8 mouse cellular contexts compared by ENCODE assay signal in the genomic region with DNA sequence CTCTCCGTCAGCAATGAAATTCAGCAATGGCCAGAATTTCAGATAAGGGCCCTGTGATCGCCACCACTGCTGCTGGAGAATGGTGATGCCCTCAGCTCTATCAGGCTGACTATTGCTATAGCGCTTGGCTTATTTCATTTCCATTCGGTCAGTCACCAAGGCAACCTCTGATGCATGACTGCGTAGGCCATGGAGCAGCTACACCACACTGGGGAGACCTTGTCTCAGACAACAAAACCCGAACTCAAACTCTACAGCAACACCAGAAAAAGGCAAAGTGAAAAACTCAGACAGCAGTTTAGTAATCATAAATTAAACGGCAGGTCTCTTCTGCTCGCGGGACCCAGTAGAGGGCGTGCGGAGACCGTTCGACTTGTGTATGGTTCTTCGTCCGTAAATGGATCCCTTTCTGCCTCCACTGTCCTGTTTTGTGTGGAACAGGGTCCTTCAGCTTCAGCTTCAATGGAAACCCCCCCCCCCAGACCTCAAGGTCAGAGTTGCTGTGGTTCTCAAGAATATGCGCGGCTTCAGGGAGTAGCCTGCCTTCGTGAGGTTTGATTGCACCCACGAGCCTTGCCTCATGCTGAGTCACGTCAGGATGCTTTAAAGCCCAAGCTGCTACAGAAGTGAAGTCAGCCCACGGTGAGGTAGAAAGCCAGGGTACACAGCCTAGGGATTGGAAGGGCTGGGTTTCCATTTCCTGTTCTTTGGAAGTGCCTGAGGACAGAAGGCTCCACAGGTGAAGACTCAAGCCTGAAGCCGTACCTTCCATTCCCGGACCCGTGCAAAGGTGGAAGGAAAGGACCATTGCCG. TPM values are rescaled to one million over a fixed set of nuclear protein-coding genes. Genes with fewer than 3 reads are reported as not detected.
A peak's percentile ranks its signal among the peaks of the same experiment; 100 is the strongest.
DNase-seq lines count a peak whose midpoint lies in the region; ATAC-seq and TF ChIP-seq lines count a peak whose summit lies in the region.

No protein-coding gene starts in this region.

- no peak for DNase-seq in kidney, adult 18-20 months
- peak; percentile 41 to 51 for DNase-seq in adrenal gland, postnatal 36 days
- peak; percentile 31 to 43 for DNase-seq in frontal cortex, postnatal 36 days (ENCODE audit: low spot score in 2 of 2)
- peak; percentile 68 to 72 for DNase-seq in layer of hippocampus, postnatal 10 days (ENCODE audit: low spot score in 2 of 2)
- peak; percentile 85 for DNase-seq in midbrain, embryonic 14.5 days
- no peak for DNase-seq in thymus, adult 2 months

- peak; percentile 24; the same call in 1 of the 2 replicates for ATAC-seq in kidney, embryonic 14.5 days (ENCODE audit: low FRiP score, low TSS enrichment)
- ATAC-seq in midbrain, embryonic 14.5 days (ENCODE audit: low FRiP score, low TSS enrichment), result no peak
- ATAC-seq in inflammation-experienced regulatory T-cells, adult 6 months, result no peak

- TF ChIP-seq POLR2A in thymus, adult 2 months (IDR thresholded peaks at IDR 0.05; ENCODE audit: control insufficient read depth, extremely low read depth, insufficient read depth, low read length, poor library complexity), result no peak

- 37% methylated on average over 25 of the region's 25 CpGs for WGBS in kidney, embryonic 14.5 days
- 33% methylated on average over 25 of the region's 25 CpGs for WGBS in midbrain, embryonic 14.5 days
- 45% methylated on average over 25 of the region's 25 CpGs for WGBS in thymus, adult 2 months

- no peak overlapping the region for H3K9ac ChIP-seq in kidney, embryonic 14.5 days (ENCODE audit: low read depth, low read length)
- H3K9ac ChIP-seq in midbrain, embryonic 14.5 days (replicated peaks; ENCODE audit: low read length), result no peak overlapping the region; the same call in 1 of the 2 replicates

- H3K36me3 ChIP-seq in kidney, embryonic 14.5 days (ENCODE audit: control insufficient read depth, insufficient read depth, low read length), result no peaks in the 10 kb centered on the region
- H3K36me3 ChIP-seq in midbrain, embryonic 14.5 days (ENCODE audit: control insufficient read depth, insufficient read depth, low read length), result no peaks in the 10 kb centered on the region
- no peaks in the 10 kb centered on the region for H3K36me3 ChIP-seq in thymus, adult 2 months (ENCODE audit: control insufficient read depth, insufficient read depth, low read length)

- H3K9me3 ChIP-seq in kidney, embryonic 14.5 days (ENCODE audit: control insufficient read depth, low read length), result no peaks in the 10 kb centered on the region
- no peaks in the 10 kb centered on the region for H3K9me3 ChIP-seq in midbrain, embryonic 14.5 days (ENCODE audit: control insufficient read depth, low read length)

- peak overlapping the region; percentile 12; the same call in 1 of the 2 replicates for H3K4me3 ChIP-seq in kidney, embryonic 14.5 days (ENCODE audit: low read length)
- no peak overlapping the region for H3K4me3 ChIP-seq in midbrain, embryonic 14.5 days (replicated peaks; ENCODE audit: low read depth, low read length)
- no peak overlapping the region for H3K4me3 ChIP-seq in thymus, adult 2 months (ENCODE audit: control insufficient read depth, insufficient read depth, low read length)

- peak overlapping the region; percentile 36 for H3K4me2 ChIP-seq in kidney, embryonic 14.5 days (replicated peaks; ENCODE audit: low read depth, low read length)
- peak overlapping the region; percentile 48 for H3K4me2 ChIP-seq in midbrain, embryonic 14.5 days (ENCODE audit: low read length)

- no peaks in the 10 kb centered on the region for H3K4me1 ChIP-seq in kidney, embryonic 14.5 days (ENCODE audit: control insufficient read depth, insufficient read depth, low read length)
- H3K4me1 ChIP-seq in midbrain, embryonic 14.5 days (ENCODE audit: control insufficient read depth, insufficient read depth, low read length), result no peaks in the 10 kb centered on the region
- H3K4me1 ChIP-seq in thymus, adult 2 months (replicated peaks; ENCODE audit: control insufficient read depth, insufficient read depth, low read length), result no peaks in the 10 kb centered on the region

- no peak for TF ChIP-seq CTCF in thymus, adult 2 months (IDR thresholded peaks at IDR 0.05; ENCODE audit: borderline replicate concordance, control insufficient read depth, extremely low read depth, insufficient read depth, low read length, poor library complexity)

- no peaks in the 10 kb centered on the region; the same call in 1 of the 2 replicates for H3K27me3 ChIP-seq in kidney, embryonic 14.5 days (ENCODE audit: control insufficient read depth, insufficient read depth, low read length)
- H3K27me3 ChIP-seq in midbrain, embryonic 14.5 days (ENCODE audit: control insufficient read depth, insufficient read depth, low read length), result peaks cover 10% of the 10 kb centered on the region; the same call in 1 of the 2 replicates
- H3K27me3 ChIP-seq in thymus, adult 2 months (ENCODE audit: control insufficient read depth, insufficient read depth, low read length), result no peaks in the 10 kb centered on the region

- H3K27ac ChIP-seq in kidney, embryonic 14.5 days (ENCODE audit: low read depth, low read length), result no peak overlapping the region
- no peak overlapping the region for H3K27ac ChIP-seq in midbrain, embryonic 14.5 days (replicated peaks; ENCODE audit: low read depth, low read length)
- no peak overlapping the region for H3K27ac ChIP-seq in thymus, adult 2 months (ENCODE audit: control insufficient read depth, insufficient read depth, low read length)

RNA-seq across cellular contexts. Expression of gene Msx2, which starts 30.5 kb away (rescaled TPM):
- polyA plus RNA-seq in kidney, embryonic 14.5 days (2014; fragmentation: Nextera tagmentation; extraction: Ambion mirVana), result 0.73 and 1.2 TPM in 2 replicates
- under 1 TPM; 0.30 to 0.53 TPM for total RNA-seq in adrenal gland, postnatal 36 days (2021)
- 1 to 10 TPM; 1.1 to 1.2 TPM for total RNA-seq in layer of hippocampus, postnatal 10 days (2021)
- polyA plus RNA-seq in midbrain, embryonic 14.5 days (2014; fragmentation: Nextera tagmentation; extraction: Ambion mirVana), result 0.49 and 1.5 TPM in 2 replicates
- under 1 TPM in 1 of 3 experiments, not detected in 2; 0.13 TPM for polyA plus RNA-seq in inflammation-experienced regulatory T-cells, adult 6 months (2017; shearing (Covaris generic))
- polyA plus RNA-seq in thymus, adult 2 months (2012; rRNA removed), result 0.05 TPM in 1 of 2 replicates, not detected in the other

Comparison
In these comparisons a context has a peak if more than half of its experiments do, and no peak if none do; other contexts are left out.
1. DNase-seq: peak in adrenal gland, postnatal 36 days (2 of 2), frontal cortex, postnatal 36 days (2 of 2), layer of hippocampus, postnatal 10 days (2 of 2) and midbrain, embryonic 14.5 days (single experiment); none in kidney, adult 18-20 months (single experiment) and thymus, adult 2 months (single experiment).